Mouse (Mus musculus): ENCODE measurements at regions not wholly inside any gene's neighbourhood (a gene's known extent, or its start where the extent isn't known, plus 50 kb on each side); places are given as distances from the start of the nearest gene placed in this dataset.
"Not testable (repeated sequence)": the region's sequence is repeated elsewhere in the genome, so short reads cannot be mapped to it uniquely, and the experiment has no call there.

- no peak for DNase-seq
Observed at GRCm38 (mm10) chr13:5634960-5635359, 226.3 kb upstream of the Klf6 start.

GRCm38 (mm10) chr13:5641743-5642510 is 219.4 kb upstream of the Klf6 start:
- DNase-seq = no peak

- DNase-seq = no peak
Observed at GRCm38 (mm10) chr13:5648276-5648675, 213.0 kb upstream of the Klf6 start.

- DNase-seq = no peak
Observed at GRCm38 (mm10) chr13:5657556-5657955, 203.7 kb upstream of the Klf6 start.

- DNase-seq = no peak
Observed at GRCm38 (mm10) chr13:5666235-5667007, 194.9 kb upstream of the Klf6 start.

- no peak for DNase-seq
Observed at GRCm38 (mm10) chr13:5675668-5676067, 185.6 kb upstream of the Klf6 start.

- DNase-seq = no peak
Observed at GRCm38 (mm10) chr13:5690124-5690523, 171.2 kb upstream of the Klf6 start.

- DNase-seq = not testable (repeated sequence)
Observed at GRCm38 (mm10) chr13:5690680-5691079, 170.6 kb upstream of the Klf6 start.

GRCm38 (mm10) chr13:5694626-5695025 is 166.7 kb upstream of the Klf6 start:
- no peak for DNase-seq

- not testable (repeated sequence) for DNase-seq
Observed at GRCm38 (mm10) chr13:5695581-5695980, 165.7 kb upstream of the Klf6 start.

- no peak for DNase-seq
Observed at GRCm38 (mm10) chr13:5696377-5696776, 164.9 kb upstream of the Klf6 start.

- DNase-seq = not testable (repeated sequence)
Observed at GRCm38 (mm10) chr13:5697329-5697728, 164.0 kb upstream of the Klf6 start.

GRCm38 (mm10) chr13:5702071-5702470 is 159.2 kb upstream of the Klf6 start:
- no peak for DNase-seq

GRCm38 (mm10) chr13:5704991-5705390 is 156.3 kb upstream of the Klf6 start:
- DNase-seq = no peak

- DNase-seq = no peak
Observed at GRCm38 (mm10) chr13:5711646-5712045, 149.6 kb upstream of the Klf6 start.

GRCm38 (mm10) chr13:5713195-5713863 is 148.0 kb upstream of the Klf6 start:
- DNase-seq = peak; percentile 46

- DNase-seq = peak; percentile 52
Observed at GRCm38 (mm10) chr13:5714191-5714591, 147.1 kb upstream of the Klf6 start.

GRCm38 (mm10) chr13:5714793-5715192 is 146.5 kb upstream of the Klf6 start:
- DNase-seq = peak; percentile 16

- no peak for DNase-seq
Observed at GRCm38 (mm10) chr13:5716749-5717148, 144.5 kb upstream of the Klf6 start.

GRCm38 (mm10) chr13:5723319-5723718 is 138.0 kb upstream of the Klf6 start:
- DNase-seq = no peak

GRCm38 (mm10) chr13:5724364-5724763 is 136.9 kb upstream of the Klf6 start:
- DNase-seq = peak; percentile 10

- DNase-seq = no peak
Observed at GRCm38 (mm10) chr13:5725984-5726383, 135.3 kb upstream of the Klf6 start.

- DNase-seq = no peak
Observed at GRCm38 (mm10) chr13:5726446-5726845, 134.8 kb upstream of the Klf6 start.

GRCm38 (mm10) chr13:5728172-5728571 is 133.1 kb upstream of the Klf6 start:
- DNase-seq = no peak

All from lung, postnatal 14 days (tissue).